Mouse (Mus musculus): ENCODE measurements around the gene Tcea3.

- TF ChIP-seq CTCF (conservative IDR thresholded peaks at IDR 0.05; ENCODE audit: insufficient read depth, insufficient read length, low read depth, low read length) (no peak), POLR2A (IDR thresholded peaks at IDR 0.05; ENCODE audit: low read depth, low read length) (no peak)
Observed at GRCm38 (mm10) chr4:136268912-136269311, 21.4 kb downstream of the Tcea3 start.

All from kidney, adult 2 months (tissue).